Mouse (Mus musculus) bone marrow, adult 2 months (tissue): ENCODE results near the gene Msantd2. TPM values are rescaled to one million over a fixed set of nuclear protein-coding genes. Genes with fewer than 3 reads are reported as not detected.

Source experiments
- H3K27ac ChIP-seq: fragments of 200-500 bp; 2 replicates; pipeline ENCODE4 v1.5.1; 2012; ENCODE audit warnings: low read depth, mild to moderate bottlenecking, control low read depth, inconsistent platforms, low read length; ENCODE audit not compliant: control insufficient read depth, poor library complexity, insufficient read depth
- H3K4me1 ChIP-seq: fragments of 200-500 bp; 2 replicates; pipeline ENCODE4 v1.6.1; 2011; ENCODE audit warnings: low read length; ENCODE audit not compliant: control insufficient read depth, insufficient read depth
- H3K4me3 ChIP-seq: fragments of 200-500 bp; replicated peaks from 2 replicates; pipeline ENCODE3; 2011; ENCODE audit warnings: mild to moderate bottlenecking, low read depth, low read length, control low read depth; ENCODE audit not compliant: control insufficient read depth
- CTCF ChIP-seq: fragments of 200-500 bp; IDR thresholded peaks from 2 replicates; pipeline ENCODE4 v1.5.1; 2011; ENCODE audit warnings: low read length, control low read depth; ENCODE audit not compliant: control insufficient read depth, insufficient read depth
- POLR2A ChIP-seq: fragments of 200-500 bp; IDR thresholded peaks from 2 replicates; pipeline ENCODE4 v1.6.1; 2011; ENCODE audit warnings: low read depth, mild to moderate bottlenecking, control low read depth, low read length, borderline replicate concordance; ENCODE audit not compliant: control insufficient read depth
- WGBS: fragments of 180-500 bp; shearing (Covaris S2); methylation state at CpG from one replicate; pipeline ENCODE4 v1.1.7; 2018; 5-methylcytosine and 5-hydroxymethylcytosine counted together
- polyA plus RNA-seq: library from polyadenylated mRNA; stranded (reverse); fragments of >200 nt; gene quantifications from 2 replicates; pipeline ENCODE4 v1.2.4, GENCODE M21; 2011; ENCODE audit warnings: low replicate concordance; ENCODE audit not compliant: missing spikeins, insufficient read depth, insufficient read length

The Msantd2 gene
- polyA plus RNA-seq, 1 experiment = 29.1 TPM

DNA sequence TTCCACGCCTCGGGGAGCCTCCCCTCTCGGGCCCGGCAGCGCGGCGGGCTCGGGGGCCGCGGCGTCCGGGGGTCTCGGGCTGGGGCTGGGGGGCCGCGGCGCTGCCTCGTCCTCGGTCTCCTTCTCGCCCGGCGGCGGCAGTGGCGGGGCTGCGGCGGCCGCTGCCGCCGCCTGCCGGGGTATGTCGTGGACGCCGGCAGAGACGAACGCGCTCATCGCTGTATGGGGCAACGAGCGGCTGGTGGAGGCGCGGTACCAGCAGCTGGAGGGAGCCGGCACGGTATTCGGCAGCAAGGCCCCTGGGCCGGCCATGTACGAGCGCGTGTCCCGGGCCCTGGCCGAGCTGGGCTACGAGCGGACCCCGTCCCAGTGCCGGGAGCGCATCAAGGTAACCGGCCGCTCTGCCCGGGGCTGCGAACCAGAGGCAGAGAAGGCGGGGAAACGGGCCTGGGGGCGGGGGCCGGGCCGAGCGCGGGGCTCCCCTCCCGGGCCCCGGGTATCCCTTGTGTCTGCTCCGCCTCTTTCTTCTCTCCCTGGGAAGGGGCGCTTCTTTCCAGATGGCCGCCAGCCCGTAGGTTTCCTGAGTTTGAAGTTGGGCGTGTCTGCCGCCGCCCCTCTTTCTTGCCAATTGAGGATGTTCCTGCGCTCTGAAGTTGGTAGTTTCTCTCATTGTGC is 464 bp downstream of the Msantd2 start:
- WGBS = under 1% methylated on average over 75 of the region's 75 CpGs
- peak overlapping the region; percentile 98 for H3K27ac ChIP-seq
- H3K4me3 ChIP-seq = peak overlapping the region; percentile 92
- TF ChIP-seq POLR2A = no peak
- TF ChIP-seq CTCF = no peak
- no peaks in the 10 kb centered on the region for H3K4me1 ChIP-seq

DNA sequence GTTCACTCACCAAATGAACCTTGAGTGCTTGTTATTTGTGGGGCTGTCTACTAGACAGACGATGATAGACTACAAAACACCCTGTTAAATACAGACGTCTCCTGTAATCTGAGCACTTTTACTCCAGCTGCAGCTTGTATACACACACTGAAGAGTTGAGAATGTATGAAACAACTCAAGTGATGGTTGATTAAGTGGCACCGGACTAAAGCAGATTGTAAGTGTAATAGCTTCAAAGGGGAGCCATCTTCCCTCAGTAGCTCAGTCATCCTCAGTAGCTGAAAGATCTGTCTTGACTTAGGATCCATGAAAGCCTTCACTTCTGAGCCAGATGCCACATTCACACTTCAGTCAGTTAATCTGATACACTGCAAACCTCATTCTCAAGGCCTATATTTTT is 6.6 kb downstream of the Msantd2 start:
- Histone ChIP-seq H3K27ac (no peak overlapping the region), H3K4me3 (no peak overlapping the region), H3K4me1 (no peaks in the 10 kb centered on the region)
- no peak for TF ChIP-seq CTCF
- no peak for TF ChIP-seq POLR2A
- 83% methylated on average over 3 of the region's 3 CpGs for WGBS

DNA sequence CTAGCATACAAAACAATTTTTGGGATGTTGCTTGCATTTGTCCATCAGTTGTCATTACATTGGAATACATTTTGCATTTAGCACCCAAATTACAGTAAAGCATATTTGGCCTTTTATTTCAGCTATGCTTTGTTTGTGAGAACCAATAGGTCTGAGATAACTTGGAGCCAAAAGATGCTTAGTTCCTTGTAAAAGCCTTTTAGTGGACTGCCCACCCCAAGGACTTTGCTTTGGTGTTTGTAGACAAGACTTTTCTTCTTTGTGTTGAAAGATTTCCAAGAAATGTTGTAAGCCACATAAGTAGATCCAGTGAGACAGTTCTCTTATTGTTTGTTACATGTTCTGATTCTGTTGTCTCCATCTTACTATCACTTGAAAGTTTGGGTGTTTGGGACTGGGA is 7.2 kb downstream of the Msantd2 start:
- no peak overlapping the region for H3K4me3 ChIP-seq
- TF ChIP-seq POLR2A (no peak), CTCF (no peak)
- no peaks in the 10 kb centered on the region for H3K4me1 ChIP-seq
- no peak overlapping the region for H3K27ac ChIP-seq

DNA sequence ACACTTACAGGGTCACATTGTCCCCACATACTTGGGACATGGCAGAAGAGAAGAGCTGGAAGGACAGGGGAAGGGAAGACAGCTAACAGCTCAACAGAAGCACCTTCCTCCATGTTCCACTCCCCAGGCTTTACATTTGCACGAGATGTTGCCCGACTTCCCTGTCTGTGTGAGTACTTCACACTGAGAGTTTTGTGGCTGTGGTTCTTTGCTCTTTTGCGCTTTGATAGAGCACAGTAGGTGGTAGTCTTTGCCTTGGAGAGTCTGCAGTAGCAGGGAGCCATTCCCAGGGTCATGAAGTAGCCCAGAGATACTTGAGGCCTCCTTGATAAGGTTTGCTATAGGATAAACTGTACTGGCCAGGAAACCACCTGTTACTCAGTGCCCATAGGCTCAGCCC is 11.1 kb downstream of the Msantd2 start:
- no peaks in the 10 kb centered on the region for H3K4me1 ChIP-seq
- WGBS = 68% methylated on average over 3 of the region's 3 CpGs
- no peak for TF ChIP-seq POLR2A
- TF ChIP-seq CTCF = no peak

DNA sequence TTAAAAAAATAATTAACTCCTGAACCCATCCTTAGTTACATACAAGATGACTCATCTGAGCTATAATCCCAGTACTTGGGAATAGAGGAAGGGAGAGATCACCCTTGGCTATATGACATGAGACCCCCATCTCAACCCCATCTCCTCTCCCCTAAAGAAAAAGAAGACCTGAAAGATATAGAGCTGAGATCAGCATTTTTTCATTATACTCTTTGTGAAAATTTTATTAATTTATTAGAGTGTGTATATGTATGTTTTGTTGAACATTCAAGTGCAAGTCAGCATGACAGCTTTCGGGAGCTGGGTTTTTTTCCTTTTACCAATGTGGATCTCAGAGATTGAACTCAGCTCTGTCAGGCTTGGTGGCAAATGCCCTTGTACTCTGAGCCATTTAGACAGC is 12.1 kb downstream of the Msantd2 start:
- no peaks in the 10 kb centered on the region for H3K4me1 ChIP-seq
- H3K27ac ChIP-seq = no peak overlapping the region
- no peak overlapping the region for H3K4me3 ChIP-seq
- TF ChIP-seq CTCF (no peak), POLR2A (no peak)
- 81% methylated on average over 1 of the region's 1 CpGs for WGBS

More for the DNA sequence above, 11.1 kb downstream of the Msantd2 start:
- H3K27ac ChIP-seq = no peak overlapping the region
- no peak overlapping the region for H3K4me3 ChIP-seq

DNA sequence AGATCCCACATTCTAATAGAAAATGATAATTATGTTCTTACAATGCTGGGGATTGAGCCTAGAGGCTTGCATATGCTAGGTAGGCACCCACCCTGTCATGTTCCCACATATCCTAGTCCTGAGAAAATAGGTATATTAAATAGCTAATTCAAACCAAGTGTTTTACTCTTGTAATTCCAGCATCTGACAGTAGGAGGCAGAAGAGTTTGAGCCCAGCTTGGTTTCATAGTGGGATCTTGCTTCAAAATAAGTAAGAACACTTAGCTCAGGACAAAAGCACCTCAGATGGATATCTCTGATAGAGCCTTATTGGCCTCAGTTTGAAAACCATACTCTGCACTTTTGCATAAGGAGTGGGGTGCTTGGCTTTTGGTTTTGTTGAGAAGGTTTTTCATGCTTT is 15.2 kb downstream of the Msantd2 start:
- TF ChIP-seq POLR2A = no peak
- no peak for TF ChIP-seq CTCF
- Histone ChIP-seq H3K4me1 (no peaks in the 10 kb centered on the region), H3K27ac (no peak overlapping the region), H3K4me3 (no peak overlapping the region)

DNA sequence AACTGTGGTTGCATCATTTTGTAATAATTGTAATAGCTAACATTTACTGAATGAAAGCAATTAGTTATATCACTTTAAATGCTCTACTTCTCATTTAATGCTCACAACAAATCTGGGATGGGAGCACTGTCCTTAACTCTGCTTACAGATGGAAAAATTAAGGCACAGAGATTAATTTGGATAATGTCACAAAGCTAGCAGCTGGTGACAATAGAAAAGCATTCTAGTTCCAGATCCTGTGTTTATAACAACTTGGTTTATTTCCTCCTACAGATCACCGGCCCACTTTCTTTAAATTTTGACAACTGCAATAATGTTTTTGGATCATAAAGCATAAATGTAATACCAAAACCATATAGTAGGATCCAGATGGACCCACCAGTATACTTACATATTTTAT is 16.9 kb downstream of the Msantd2 start:
- WGBS = 88% methylated on average over 1 of the region's 1 CpGs
- TF ChIP-seq POLR2A = no peak
- no peak for TF ChIP-seq CTCF
- no peak overlapping the region for H3K27ac ChIP-seq
- no peaks in the 10 kb centered on the region for H3K4me1 ChIP-seq
- no peak overlapping the region for H3K4me3 ChIP-seq

DNA sequence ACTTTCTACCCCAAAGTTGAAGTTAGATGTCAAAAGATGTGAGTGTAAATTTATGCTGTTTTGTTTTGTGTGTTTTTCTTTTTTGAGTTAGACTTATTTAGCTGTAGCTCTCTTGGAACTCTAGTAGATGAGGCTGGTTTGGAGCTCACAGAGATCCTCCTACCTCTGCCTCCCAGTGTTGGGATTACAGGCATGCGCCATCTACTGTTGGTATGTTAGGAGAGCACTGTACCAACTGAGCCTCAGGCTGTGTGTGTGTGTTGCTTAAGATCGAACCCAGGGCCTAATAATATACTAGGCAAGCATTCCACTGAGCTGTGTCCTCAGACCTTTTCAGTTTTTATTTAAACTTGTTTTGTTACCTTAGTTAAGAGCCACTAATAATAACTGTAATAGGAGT is 23.0 kb downstream of the Msantd2 start:
- Histone ChIP-seq H3K4me1 (peaks cover under 1% of the 10 kb centered on the region), H3K27ac (no peak overlapping the region), H3K4me3 (no peak overlapping the region)
- WGBS = 79% methylated on average over 2 of the region's 2 CpGs
- TF ChIP-seq CTCF = 0 out of 2 replicates have a peak, but pooled peaks have one; percentile 14
- TF ChIP-seq POLR2A = no peak

DNA sequence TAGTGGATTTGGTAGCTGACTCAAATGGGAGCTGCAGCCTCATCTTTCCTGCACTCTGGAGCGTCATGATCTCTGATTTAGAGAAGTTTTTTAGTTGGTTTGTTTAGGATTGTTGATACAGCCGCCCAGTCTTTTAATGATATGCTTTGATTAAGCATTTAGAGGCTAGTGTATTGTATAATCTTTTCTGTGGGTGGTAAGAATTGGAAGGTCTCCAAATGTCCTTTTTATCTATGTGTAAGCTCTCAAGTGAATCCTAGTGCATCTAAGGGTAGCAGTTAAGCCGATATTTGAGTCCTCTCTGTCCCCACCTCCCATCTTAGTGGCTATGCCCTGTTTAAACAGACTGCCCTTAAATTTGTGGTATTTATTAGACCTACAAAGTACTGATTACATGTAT is 25.3 kb downstream of the Msantd2 start:
- 81% methylated on average over 3 of the region's 3 CpGs for WGBS
- H3K27ac ChIP-seq = no peak overlapping the region
- H3K4me1 ChIP-seq = peaks cover 2% of the 10 kb centered on the region
- no peak for TF ChIP-seq POLR2A
- TF ChIP-seq CTCF = no peak
- H3K4me3 ChIP-seq = no peak overlapping the region
